Mouse (Mus musculus) cortical plate, adult 2 months (tissue): ENCODE results near the gene Six2.

Experiments used
- CTCF ChIP-seq: fragments of 200-500 bp; IDR thresholded peaks from 2 replicates; pipeline ENCODE4 v1.5.1; 2011; ENCODE audit warnings: mild to moderate bottlenecking, control low read depth, low read length; ENCODE audit not compliant: insufficient read depth; ENCODE audit errors: extremely low read depth
- POLR2A ChIP-seq: fragments of 200-500 bp; IDR thresholded peaks from 2 replicates; pipeline ENCODE4 v1.6.1; 2011; ENCODE audit warnings: mild to moderate bottlenecking, low read length, control low read depth; ENCODE audit not compliant: insufficient read depth; ENCODE audit errors: extremely low read depth

- TF ChIP-seq POLR2A (no peak), CTCF (no peak)
Measured at GRCm38 (mm10) chr17:85697976-85698375, 9.9 kb upstream of the Six2 start.
